Comparison of ENCODE assay signal across 8 mouse cellular contexts in genomic region chr7:45832428-45832827, GRCm38 (mm10). TPM values are rescaled to one million over a fixed set of nuclear protein-coding genes. Genes with fewer than 3 reads are reported as not detected.
DNase-seq lines count a peak whose midpoint lies in the region; ATAC-seq lines count a peak whose summit lies in the region.

No protein-coding gene starts in this region.

- H3K9ac ChIP-seq in kidney, embryonic 14.5 days (ENCODE audit: low read depth, low read length) = peak overlapping the region; percentile 18; the same call in 1 of the 2 replicates
- 0 out of 2 replicates have a peak overlapping the region, but pooled peaks have one; percentile 44 for H3K9ac ChIP-seq in intestine, embryonic 15.5 days

- no peaks in the 10 kb centered on the region; the same call in 1 of the 2 replicates for H3K9me3 ChIP-seq in kidney, embryonic 14.5 days (ENCODE audit: control insufficient read depth, low read length)
- H3K9me3 ChIP-seq in forebrain, embryonic 10.5 days = no peaks in the 10 kb centered on the region
- no peaks in the 10 kb centered on the region for H3K9me3 ChIP-seq in intestine, embryonic 15.5 days

- peak overlapping the region; percentile 49 for H3K4me2 ChIP-seq in kidney, embryonic 14.5 days (replicated peaks; ENCODE audit: low read depth, low read length)
- peak overlapping the region; percentile 80 for H3K4me2 ChIP-seq in intestine, embryonic 15.5 days (replicated peaks)

- 9% methylated on average over 30 of the region's 30 CpGs for WGBS in kidney, embryonic 14.5 days
- WGBS in forebrain, embryonic 10.5 days = 9% methylated on average over 30 of the region's 30 CpGs
- 9% methylated on average over 30 of the region's 30 CpGs for WGBS in intestine, embryonic 15.5 days

- H3K27ac ChIP-seq in kidney, embryonic 14.5 days (ENCODE audit: low read depth, low read length) = no peak overlapping the region
- H3K27ac ChIP-seq in forebrain, embryonic 10.5 days = no peak overlapping the region
- H3K27ac ChIP-seq in intestine, embryonic 15.5 days = no peak overlapping the region

- H3K4me1 ChIP-seq in kidney, embryonic 14.5 days (ENCODE audit: control insufficient read depth, insufficient read depth, low read length) = peaks cover 23% of the 10 kb centered on the region
- H3K4me1 ChIP-seq in forebrain, embryonic 10.5 days = peaks cover 46% of the 10 kb centered on the region
- peaks cover 26% of the 10 kb centered on the region for H3K4me1 ChIP-seq in intestine, embryonic 15.5 days (replicated peaks)

- ATAC-seq in kidney, embryonic 14.5 days (ENCODE audit: low FRiP score, low TSS enrichment) = no peak
- no peak for ATAC-seq in intestine, embryonic 15.5 days

- no peak for DNase-seq in kidney, postnatal 25 days
- DNase-seq in forebrain, embryonic 10.5 days (ENCODE audit: extremely low spot score, low spot score) = no peak
- peak; percentile 29 for DNase-seq in neural tube, embryonic 10.5 days (ENCODE audit: extremely low spot score, low spot score)
- DNase-seq in frontal cortex, adult 2 months (ENCODE audit: extremely low spot score in 1 of 2, low spot score in 1 of 2) = no peak
- DNase-seq in B cell, adult 2 months = no peak
- DNase-seq in left cerebral cortex, adult 9 months (ENCODE audit: low spot score in 2 of 2) = no peak

- H3K27me3 ChIP-seq in kidney, embryonic 14.5 days (ENCODE audit: control insufficient read depth, insufficient read depth, low read length) = peaks cover 43% of the 10 kb centered on the region
- H3K27me3 ChIP-seq in forebrain, embryonic 10.5 days (ENCODE audit: poor library complexity, severe bottlenecking) = peaks cover 66% of the 10 kb centered on the region
- H3K27me3 ChIP-seq in intestine, embryonic 15.5 days (replicated peaks) = peaks cover 45% of the 10 kb centered on the region

- peak overlapping the region; percentile 42 for H3K4me3 ChIP-seq in kidney, embryonic 14.5 days (ENCODE audit: low read length)
- peak overlapping the region; percentile 45 for H3K4me3 ChIP-seq in forebrain, embryonic 10.5 days
- peak overlapping the region; percentile 46 for H3K4me3 ChIP-seq in intestine, embryonic 15.5 days (replicated peaks)

- peaks cover 23% of the 10 kb centered on the region for H3K36me3 ChIP-seq in kidney, embryonic 14.5 days (ENCODE audit: control insufficient read depth, insufficient read depth, low read length)
- peaks cover 26% of the 10 kb centered on the region for H3K36me3 ChIP-seq in forebrain, embryonic 10.5 days (replicated peaks)
- H3K36me3 ChIP-seq in intestine, embryonic 15.5 days = peaks cover 9% of the 10 kb centered on the region

RNA-seq across cellular contexts. Expression of gene Grwd1, which starts 1.7 kb away (rescaled TPM):
- polyA plus RNA-seq in kidney, embryonic 14.5 days (2014; fragmentation: Nextera tagmentation; extraction: Ambion mirVana) = 69.5 and 93.5 TPM in 2 replicates
- 132 and 137 TPM in 2 replicates for polyA plus RNA-seq in forebrain, embryonic 10.5 days (2016; fragmentation: Nextera tagmentation; extraction: Ambion mirVana)
- polyA plus RNA-seq in intestine, embryonic 15.5 days (2015; fragmentation: Nextera tagmentation; extraction: Ambion mirVana) = 67.1 and 71.3 TPM in 2 replicates
- 17.9 TPM in 2 replicates for polyA plus RNA-seq in frontal cortex, adult 2 months (2012; rRNA removed)

RNA-seq across cellular contexts. Expression of gene Kcnj14, which starts 7.8 kb away (rescaled TPM):
- polyA plus RNA-seq in kidney, embryonic 14.5 days (2014; fragmentation: Nextera tagmentation; extraction: Ambion mirVana) = 1.2 and 1.3 TPM in 2 replicates
- 0.76 and 0.78 TPM in 2 replicates for polyA plus RNA-seq in forebrain, embryonic 10.5 days (2016; fragmentation: Nextera tagmentation; extraction: Ambion mirVana)
- polyA plus RNA-seq in intestine, embryonic 15.5 days (2015; fragmentation: Nextera tagmentation; extraction: Ambion mirVana) = 0.88 and 1.0 TPM in 2 replicates
- 2.1 and 2.6 TPM in 2 replicates for polyA plus RNA-seq in frontal cortex, adult 2 months (2012; rRNA removed)

RNA-seq across cellular contexts. Expression of gene Cyth2, which starts 18.0 kb away (rescaled TPM):
- 109 and 111 TPM in 2 replicates for polyA plus RNA-seq in kidney, embryonic 14.5 days (2014; fragmentation: Nextera tagmentation; extraction: Ambion mirVana)
- 132 and 136 TPM in 2 replicates for polyA plus RNA-seq in forebrain, embryonic 10.5 days (2016; fragmentation: Nextera tagmentation; extraction: Ambion mirVana)
- 89.0 and 92.0 TPM in 2 replicates for polyA plus RNA-seq in intestine, embryonic 15.5 days (2015; fragmentation: Nextera tagmentation; extraction: Ambion mirVana)
- 158 and 167 TPM in 2 replicates for polyA plus RNA-seq in frontal cortex, adult 2 months (2012; rRNA removed)

RNA-seq across cellular contexts. Expression of gene Kdelr1, which starts 40.1 kb away (rescaled TPM):
- 145 and 184 TPM in 2 replicates for polyA plus RNA-seq in kidney, embryonic 14.5 days (2014; fragmentation: Nextera tagmentation; extraction: Ambion mirVana)
- 34.1 and 37.0 TPM in 2 replicates for polyA plus RNA-seq in forebrain, embryonic 10.5 days (2016; fragmentation: Nextera tagmentation; extraction: Ambion mirVana)
- polyA plus RNA-seq in intestine, embryonic 15.5 days (2015; fragmentation: Nextera tagmentation; extraction: Ambion mirVana) = 70.8 and 74.5 TPM in 2 replicates
- 95.1 and 121 TPM in 2 replicates for polyA plus RNA-seq in frontal cortex, adult 2 months (2012; rRNA removed)

RNA-seq across cellular contexts. Expression of gene Grin2d, which starts 45.8 kb away (rescaled TPM):
- 0.28 and 0.37 TPM in 2 replicates for polyA plus RNA-seq in kidney, embryonic 14.5 days (2014; fragmentation: Nextera tagmentation; extraction: Ambion mirVana)
- polyA plus RNA-seq in forebrain, embryonic 10.5 days (2016; fragmentation: Nextera tagmentation; extraction: Ambion mirVana) = 0.09 TPM in 2 replicates
- polyA plus RNA-seq in intestine, embryonic 15.5 days (2015; fragmentation: Nextera tagmentation; extraction: Ambion mirVana) = 0.49 and 0.51 TPM in 2 replicates
- 15.5 and 17.7 TPM in 2 replicates for polyA plus RNA-seq in frontal cortex, adult 2 months (2012; rRNA removed)
